Mouse (Mus musculus): ENCODE measurements around the gene Fcer1a. TPM values are rescaled to one million over a fixed set of nuclear protein-coding genes. Genes with fewer than 3 reads are reported as not detected.
"Not testable (repeated sequence)": the region's sequence is repeated elsewhere in the genome, so short reads cannot be mapped to it uniquely, and the experiment has no call there.

The Fcer1a gene
- 0.13 TPM in 1 of 2 replicates, not detected in the other for polyA plus RNA-seq (2015; fragmentation: Nextera tagmentation; extraction: Ambion mirVana)

GRCm38 (mm10) chr1:173227081-173227480 lies at the start of gene Fcer1a:
Fcer1a (minus strand) TSS chr1:173227214.
- Histone ChIP-seq H3K9me3 (ENCODE audit: control insufficient read depth, low read length) (no peaks in the 10 kb centered on the region), H3K4me3 (ENCODE audit: low read length) (no peak within 1 kb of the TSS), H3K36me3 (ENCODE audit: control insufficient read depth, insufficient read depth, low read length) (no peaks in the 10 kb centered on the region), H3K4me1 (ENCODE audit: control insufficient read depth, insufficient read depth, low read length) (no peaks in the 10 kb centered on the region), H3K4me2 (ENCODE audit: low read depth, low read length) (no peak within 1 kb of the TSS), H3K27ac (ENCODE audit: low read length) (no peak within 1 kb of the TSS), H3K9ac (ENCODE audit: low read depth, low read length) (no peak within 1 kb of the TSS), H3K27me3 (replicated peaks; ENCODE audit: control insufficient read depth, insufficient read depth, low read length) (no peaks in the 10 kb centered on the region)
- WGBS = 76% methylated on average over 2 of the region's 2 CpGs
- no peak for ATAC-seq

GRCm38 (mm10) chr1:173265701-173266100 lies 38.7 kb upstream of the Fcer1a start, which contains the start of gene Olfr418:
Olfr418 (plus strand) TSS chr1:173266001.
- no peaks in the 10 kb centered on the region for H3K9me3 ChIP-seq (ENCODE audit: control insufficient read depth, low read length)
- no peaks in the 10 kb centered on the region for H3K27me3 ChIP-seq (replicated peaks; ENCODE audit: control insufficient read depth, insufficient read depth, low read length)
- H3K4me3 ChIP-seq (ENCODE audit: low read length) = no peak within 1 kb of the TSS
- ATAC-seq = no peak
- H3K4me2 ChIP-seq (ENCODE audit: low read depth, low read length) = no peak within 1 kb of the TSS
- H3K36me3 ChIP-seq (ENCODE audit: control insufficient read depth, insufficient read depth, low read length) = no peaks in the 10 kb centered on the region
- no peak within 1 kb of the TSS for H3K9ac ChIP-seq (ENCODE audit: low read depth, low read length)
- no peak within 1 kb of the TSS for H3K27ac ChIP-seq (ENCODE audit: low read length)
- no peaks in the 10 kb centered on the region for H3K4me1 ChIP-seq (ENCODE audit: control insufficient read depth, insufficient read depth, low read length)

DNA sequence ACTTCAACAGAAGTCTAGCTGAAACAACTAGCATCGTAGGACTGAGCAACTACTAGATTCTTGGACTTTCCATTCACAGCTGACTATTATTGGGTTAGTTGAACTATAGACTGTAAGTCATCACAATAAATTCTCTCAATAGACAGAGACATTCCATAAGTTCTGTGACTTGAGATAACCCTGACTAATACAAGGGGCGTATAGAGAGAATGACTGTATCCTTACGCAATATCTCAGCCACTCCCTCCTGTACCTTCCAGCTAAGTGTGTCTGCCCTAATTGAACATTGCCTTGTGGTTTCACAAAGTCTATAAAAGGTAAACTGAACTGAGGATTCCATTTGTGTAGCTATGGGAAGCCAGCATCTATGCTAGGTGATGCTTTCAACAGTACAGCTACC lies 22.9 kb upstream of the Fcer1a start:
- Histone ChIP-seq H3K9me3 (ENCODE audit: control insufficient read depth, low read length) (no peaks in the 10 kb centered on the region), H3K4me3 (ENCODE audit: low read length) (no peak overlapping the region), H3K4me1 (ENCODE audit: control insufficient read depth, insufficient read depth, low read length) (no peaks in the 10 kb centered on the region), H3K9ac (ENCODE audit: low read depth, low read length) (no peak overlapping the region), H3K27ac (ENCODE audit: low read length) (no peak overlapping the region), H3K36me3 (ENCODE audit: control insufficient read depth, insufficient read depth, low read length) (no peaks in the 10 kb centered on the region), H3K4me2 (ENCODE audit: low read depth, low read length) (no peak overlapping the region), H3K27me3 (replicated peaks; ENCODE audit: control insufficient read depth, insufficient read depth, low read length) (no peaks in the 10 kb centered on the region)
- ATAC-seq = peak; percentile 98
- 64% methylated on average over 3 of the region's 3 CpGs for WGBS

DNA sequence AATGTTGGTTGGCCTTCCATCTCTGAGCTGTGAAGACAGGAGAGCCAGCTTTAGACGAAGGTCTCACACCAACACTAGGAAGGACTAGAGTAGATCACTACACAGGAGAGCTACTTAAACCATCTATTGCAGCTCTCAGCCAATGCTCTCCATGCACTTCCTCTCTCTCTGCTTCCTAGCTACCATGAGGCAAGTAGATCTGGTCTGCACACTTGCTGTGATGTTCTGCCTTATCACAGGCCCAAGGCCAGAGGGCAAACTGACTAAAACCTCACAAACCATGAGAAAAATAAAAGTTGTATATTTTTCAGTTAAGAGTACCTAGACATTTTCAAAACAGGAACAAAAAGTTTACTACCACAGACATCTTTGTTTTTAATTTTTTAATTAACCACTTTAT lies 10.0 kb upstream of the Fcer1a start:
- H3K27ac ChIP-seq (ENCODE audit: low read length); H3K36me3 ChIP-seq (ENCODE audit: control insufficient read depth, insufficient read depth, low read length); H3K9ac ChIP-seq (ENCODE audit: low read depth, low read length); H3K9me3 ChIP-seq (ENCODE audit: control insufficient read depth, low read length); H3K4me1 ChIP-seq (ENCODE audit: control insufficient read depth, insufficient read depth, low read length); H3K4me3 ChIP-seq (ENCODE audit: low read length); H3K27me3 ChIP-seq (replicated peaks; ENCODE audit: control insufficient read depth, insufficient read depth, low read length); ATAC-seq; H3K4me2 ChIP-seq (ENCODE audit: low read depth, low read length): not testable (repeated sequence)
- 84% methylated on average over 1 of the region's 1 CpGs for WGBS

GRCm38 (mm10) chr1:173216481-173216880 lies 10.5 kb downstream of the Fcer1a start:
- H3K36me3 ChIP-seq (ENCODE audit: control insufficient read depth, insufficient read depth, low read length) = no peaks in the 10 kb centered on the region
- ATAC-seq = no peak
- WGBS = 90% methylated on average over 3 of the region's 3 CpGs

DNA sequence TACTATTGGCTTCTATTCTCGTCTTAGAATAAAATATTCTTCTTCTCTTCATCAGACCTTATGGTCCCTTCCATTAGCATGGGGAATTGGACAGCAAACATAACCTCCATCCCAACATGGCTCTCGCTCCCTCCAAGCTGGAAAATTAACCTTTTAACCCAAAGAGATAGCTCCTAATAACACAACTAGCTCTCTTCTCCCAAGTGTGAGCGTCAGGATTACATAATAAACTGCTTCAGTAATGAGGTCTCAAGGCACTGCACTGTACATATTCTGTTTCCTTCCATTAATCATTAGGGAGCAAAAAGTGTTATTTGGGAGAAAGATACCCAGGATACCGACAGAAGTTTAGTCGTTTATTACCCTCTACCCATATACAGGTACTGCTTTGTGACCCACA lies 14.9 kb downstream of the Fcer1a start, which contains the start of gene Olfr1404:
Gene Olfr1404 (plus strand): TSS at position 301 of the 400 bp plus-strand sequence.
- H3K27me3 ChIP-seq (replicated peaks; ENCODE audit: control insufficient read depth, insufficient read depth, low read length) = no peaks in the 10 kb centered on the region
- no peak within 1 kb of the TSS for H3K9ac ChIP-seq (ENCODE audit: low read depth, low read length)
- ATAC-seq = no peak
- H3K9me3 ChIP-seq (ENCODE audit: control insufficient read depth, low read length) = no peaks in the 10 kb centered on the region
- 79% methylated on average over 5 of the region's 5 CpGs for WGBS
- H3K4me3 ChIP-seq (ENCODE audit: low read length) = no peak within 1 kb of the TSS
- H3K27ac ChIP-seq (ENCODE audit: low read length) = no peak within 1 kb of the TSS
- no peaks in the 10 kb centered on the region for H3K36me3 ChIP-seq (ENCODE audit: control insufficient read depth, insufficient read depth, low read length)
- no peak within 1 kb of the TSS for H3K4me2 ChIP-seq (ENCODE audit: low read depth, low read length)
- no peaks in the 10 kb centered on the region for H3K4me1 ChIP-seq (ENCODE audit: control insufficient read depth, insufficient read depth, low read length)

More at GRCm38 (mm10) chr1:173216481-173216880, 10.5 kb downstream of the Fcer1a start:
- Histone ChIP-seq H3K9ac (ENCODE audit: low read depth, low read length) (no peak overlapping the region), H3K27ac (ENCODE audit: low read length) (no peak overlapping the region), H3K4me1 (ENCODE audit: control insufficient read depth, insufficient read depth, low read length) (no peaks in the 10 kb centered on the region), H3K27me3 (replicated peaks; ENCODE audit: control insufficient read depth, insufficient read depth, low read length) (no peaks in the 10 kb centered on the region), H3K4me2 (ENCODE audit: low read depth, low read length) (no peak overlapping the region), H3K9me3 (ENCODE audit: control insufficient read depth, low read length) (no peaks in the 10 kb centered on the region), H3K4me3 (ENCODE audit: low read length) (no peak overlapping the region)

- Histone ChIP-seq H3K4me2 (ENCODE audit: low read depth, low read length) (no peak within 1 kb of the TSS), H3K27ac (ENCODE audit: low read length) (no peak within 1 kb of the TSS), H3K36me3 (ENCODE audit: control insufficient read depth, insufficient read depth, low read length) (no peaks in the 10 kb centered on the region), H3K9me3 (ENCODE audit: control insufficient read depth, low read length) (no peaks in the 10 kb centered on the region), H3K4me3 (ENCODE audit: low read length) (no peak within 1 kb of the TSS), H3K4me1 (ENCODE audit: control insufficient read depth, insufficient read depth, low read length) (no peaks in the 10 kb centered on the region), H3K9ac (ENCODE audit: low read depth, low read length) (no peak within 1 kb of the TSS), H3K27me3 (replicated peaks; ENCODE audit: control insufficient read depth, insufficient read depth, low read length) (no peaks in the 10 kb centered on the region)
- ATAC-seq = no peak
- WGBS = 74% methylated on average over 5 of the region's 5 CpGs
These were observed 29.5 kb downstream of the Fcer1a start, which contains the start of gene Olfr218 for GRCm38 (mm10) chr1:173197508-173197907. Olfr218 (plus strand) TSS chr1:173197808.

- no peaks in the 10 kb centered on the region for H3K9me3 ChIP-seq (ENCODE audit: control insufficient read depth, low read length)
- H3K27ac ChIP-seq (ENCODE audit: low read length) = no peak overlapping the region
- no peak overlapping the region for H3K4me2 ChIP-seq (ENCODE audit: low read depth, low read length)
- no peaks in the 10 kb centered on the region for H3K27me3 ChIP-seq (replicated peaks; ENCODE audit: control insufficient read depth, insufficient read depth, low read length)
- H3K36me3 ChIP-seq (ENCODE audit: control insufficient read depth, insufficient read depth, low read length) = no peaks in the 10 kb centered on the region
- H3K4me1 ChIP-seq (ENCODE audit: control insufficient read depth, insufficient read depth, low read length) = no peaks in the 10 kb centered on the region
- no peak for ATAC-seq
- 82% methylated on average over 2 of the region's 2 CpGs for WGBS
- H3K4me3 ChIP-seq (ENCODE audit: low read length) = no peak overlapping the region
- no peak overlapping the region for H3K9ac ChIP-seq (ENCODE audit: low read depth, low read length)
These were observed 30.7 kb downstream of the Fcer1a start for GRCm38 (mm10) chr1:173196359-173196758.

DNA sequence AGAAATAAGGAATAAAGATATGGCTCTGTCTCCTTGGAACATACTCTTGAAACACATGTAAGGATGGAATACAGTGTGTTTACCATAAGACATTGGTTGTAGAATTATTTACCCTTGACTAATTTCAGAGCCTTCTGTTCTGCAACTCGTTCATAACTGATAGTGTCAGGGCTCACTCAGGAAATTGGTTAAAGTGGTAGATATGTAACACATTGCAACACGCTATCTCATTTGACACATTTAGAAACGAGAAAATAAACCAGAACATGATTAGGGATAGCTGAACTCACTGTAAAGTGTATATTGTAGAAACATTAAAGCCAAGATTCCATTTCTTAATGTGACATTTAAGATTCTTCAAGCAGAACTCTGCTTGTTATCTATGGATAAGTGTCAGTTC lies 35.0 kb downstream of the Fcer1a start:
- Histone ChIP-seq H3K4me3 (ENCODE audit: low read length) (no peak overlapping the region), H3K4me1 (ENCODE audit: control insufficient read depth, insufficient read depth, low read length) (no peaks in the 10 kb centered on the region), H3K27me3 (replicated peaks; ENCODE audit: control insufficient read depth, insufficient read depth, low read length) (no peaks in the 10 kb centered on the region), H3K36me3 (ENCODE audit: control insufficient read depth, insufficient read depth, low read length) (no peaks in the 10 kb centered on the region), H3K27ac (ENCODE audit: low read length) (no peak overlapping the region), H3K9me3 (ENCODE audit: control insufficient read depth, low read length) (no peaks in the 10 kb centered on the region), H3K9ac (ENCODE audit: low read depth, low read length) (no peak overlapping the region), H3K4me2 (ENCODE audit: low read depth, low read length) (no peak overlapping the region)
- ATAC-seq = no peak
- WGBS = 70% methylated on average over 3 of the region's 3 CpGs

DNA sequence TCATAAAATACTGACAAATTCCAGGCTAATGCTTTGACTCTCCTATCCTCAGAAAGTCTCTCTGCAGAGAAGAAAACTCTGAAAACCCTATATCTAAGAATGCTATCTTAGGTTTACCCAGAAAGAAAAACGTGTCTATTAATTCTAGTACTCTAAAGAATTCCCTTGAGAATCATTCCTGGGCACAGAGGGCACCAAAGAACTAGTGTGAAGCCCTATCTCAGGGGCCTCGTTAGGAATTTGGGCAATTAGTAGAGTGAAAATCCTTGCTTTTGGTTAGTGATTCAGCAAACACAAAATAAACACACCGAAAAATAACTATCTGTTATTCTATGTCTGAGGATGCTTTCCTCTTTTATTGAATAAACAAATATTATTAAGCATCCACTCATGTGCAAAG lies 36.5 kb downstream of the Fcer1a start, which contains the start of gene Olfr1406:
Gene Olfr1406 (minus strand): TSS at position 101 of the 400 bp plus-strand sequence.
- Histone ChIP-seq H3K4me1 (ENCODE audit: control insufficient read depth, insufficient read depth, low read length) (no peaks in the 10 kb centered on the region), H3K9ac (ENCODE audit: low read depth, low read length) (no peak within 1 kb of the TSS), H3K9me3 (ENCODE audit: control insufficient read depth, low read length) (no peaks in the 10 kb centered on the region), H3K27ac (ENCODE audit: low read length) (no peak within 1 kb of the TSS), H3K27me3 (replicated peaks; ENCODE audit: control insufficient read depth, insufficient read depth, low read length) (no peaks in the 10 kb centered on the region), H3K4me3 (ENCODE audit: low read length) (no peak within 1 kb of the TSS), H3K36me3 (ENCODE audit: control insufficient read depth, insufficient read depth, low read length) (no peaks in the 10 kb centered on the region), H3K4me2 (ENCODE audit: low read depth, low read length) (no peak within 1 kb of the TSS)
- ATAC-seq = no peak
- WGBS = 62% methylated on average over 3 of the region's 3 CpGs
